Mouse (Mus musculus) neural tube, embryonic 14.5 days (tissue): ENCODE measurements around the gene Rubcn. TPM values are rescaled to one million over a fixed set of nuclear protein-coding genes. Genes with fewer than 3 reads are reported as not detected.

Experiments used
- polyA plus RNA-seq: library from polyadenylated mRNA; unstranded; fragments of >200 nt; fragmentation: Nextera tagmentation; extraction: Ambion mirVana; gene quantifications from 2 replicates; pipeline ENCODE4 v1.2.1, GENCODE M21; 2014

Rubcn gene
- polyA plus RNA-seq, 1 experiment from 2014 or later, result 29.1 TPM

Other genes with a start within 250 kb of the Rubcn start
- gene Tnk2, start 233.9 kb downstream of the Rubcn start, polyA plus RNA-seq, result 18.7 and 23.9 TPM in 2 replicates
- 0.08 and 0.35 TPM in 2 replicates for gene Muc4, start 141.9 kb downstream of the Rubcn start, polyA plus RNA-seq
- gene Muc20, start 80.3 kb downstream of the Rubcn start, polyA plus RNA-seq, result not detected in 2 replicates
- gene Smbd1, start 67.3 kb downstream of the Rubcn start, polyA plus RNA-seq, result not detected in 2 replicates
- gene Fyttd1, start 266 bp downstream of the Rubcn start, polyA plus RNA-seq, result 136 and 147 TPM in 2 replicates
- 49.1 and 49.8 TPM in 2 replicates for gene Lrch3, start 36.3 kb upstream of the Rubcn start, polyA plus RNA-seq
- 5.8 and 6.6 TPM in 2 replicates for gene Iqcg, start 178.5 kb upstream of the Rubcn start, polyA plus RNA-seq
- 450 and 451 TPM in 2 replicates for gene Rpl35a, start 178.7 kb upstream of the Rubcn start, polyA plus RNA-seq
- 3.5 and 4.9 TPM in 2 replicates for gene Lmln, start 184.8 kb upstream of the Rubcn start, polyA plus RNA-seq